23 mouse cellular contexts compared by ENCODE assay signal in the genomic region with DNA sequence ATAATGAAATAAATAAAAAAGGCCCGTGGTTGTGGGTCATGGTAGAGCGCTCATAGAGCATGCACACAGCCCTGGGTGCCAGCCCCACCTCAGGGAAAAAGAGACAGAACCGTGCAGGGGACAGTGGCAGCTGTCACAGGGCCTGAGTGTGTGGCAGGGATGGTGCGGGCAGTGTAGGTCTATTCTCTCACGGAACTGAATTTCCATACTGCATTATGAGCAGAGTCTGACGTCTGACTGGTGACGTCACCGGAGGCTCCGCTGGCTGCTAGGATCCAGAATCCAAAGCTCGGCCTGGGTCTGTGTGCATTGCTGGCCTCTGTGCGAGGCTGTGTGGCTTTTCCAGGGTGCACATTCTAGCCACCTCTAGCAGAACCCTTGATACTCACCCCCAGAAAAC. TPM values are rescaled to one million over a fixed set of nuclear protein-coding genes. Genes with fewer than 3 reads are reported as not detected.
"Had no signal": no experiment of that assay in that cellular context is flagged by ENCODE, and none has a peak within 500 bp of the region (broad histone marks: within the 10 kb centered on the region; RNA-seq: fewer than 3 reads in every experiment).

No protein-coding gene starts in this region.

- ATAC-seq: liver, postnatal 0 days; lung, postnatal 0 days; midbrain, embryonic 15.5 days had no signal

- H3K4me2 ChIP-seq: liver, embryonic 15.5 days; lung, embryonic 15.5 days; midbrain, embryonic 11.5 days; midbrain, embryonic 15.5 days; neural tube, embryonic 12.5 days; stomach, embryonic 15.5 days had no signal

- H3K36me3 ChIP-seq: midbrain, embryonic 15.5 days had no signal

- H3K27me3 ChIP-seq: lung, embryonic 15.5 days; midbrain, embryonic 15.5 days; neural tube, embryonic 12.5 days; stomach, embryonic 15.5 days had no signal

- H3K9me3 ChIP-seq: liver, embryonic 15.5 days; lung, embryonic 15.5 days; megakaryocyte, embryonic 14.5 days; midbrain, embryonic 15.5 days; neural tube, embryonic 12.5 days; stomach, embryonic 15.5 days had no signal

- H3K4me3 ChIP-seq: liver, embryonic 15.5 days; lung, embryonic 15.5 days; megakaryocyte, embryonic 14.5 days; midbrain, embryonic 15.5 days; neural tube, embryonic 12.5 days; stomach, embryonic 15.5 days had no signal

- H3K27ac ChIP-seq: liver, embryonic 15.5 days; lung, embryonic 15.5 days; macrophage; midbrain, embryonic 15.5 days; neural tube, embryonic 12.5 days; stomach, embryonic 15.5 days; stomach, postnatal 0 days had no signal

- DNase-seq: liver, postnatal 0 days; lung, adult 2 months; lung, postnatal 14 days; lung, postnatal 36 days; right cerebral cortex, postnatal 14 days; thymus, adult 2 months; thymus, postnatal 25 days; thymus, postnatal 4 days had no signal

- H3K9ac ChIP-seq: liver, embryonic 15.5 days; liver, postnatal 0 days; lung, embryonic 15.5 days; midbrain, embryonic 15.5 days; neural tube, embryonic 12.5 days; stomach, embryonic 15.5 days had no signal

RNA-seq across cellular contexts. Expression of a gene that starts 24.5 kb away (rescaled TPM):
- total RNA-seq: monocyte, adult 5-6 weeks had no signal
- polyA plus RNA-seq: liver, postnatal 0 days; lung, embryonic 15.5 days; lung, postnatal 0 days; macrophage; midbrain, postnatal 0 days; neural tube, embryonic 12.5 days; stomach, embryonic 15.5 days; stomach, postnatal 0 days had no signal

RNA-seq across cellular contexts. Expression of a gene that starts 37.3 kb away (rescaled TPM):
- total RNA-seq: megakaryocyte progenitor cell, adult 5-6 weeks; monocyte, adult 5-6 weeks had no signal
- polyA plus RNA-seq: midbrain, embryonic 11.5 days; neural tube, embryonic 12.5 days; neural tube, embryonic 14.5 days had no signal

RNA-seq across cellular contexts. Expression of a gene that starts 42.5 kb away (rescaled TPM):
- total RNA-seq: monocyte, adult 5-6 weeks; neutrophil, adult 5-6 weeks had no signal

RNA-seq across cellular contexts. Expression of a gene that starts 55.0 kb away (rescaled TPM):
- total RNA-seq: megakaryocyte progenitor cell, adult 5-6 weeks; monocyte, adult 5-6 weeks had no signal
